Mouse (Mus musculus) embryonic fibroblast, embryonic 13.5 days (primary cell): ENCODE results near the gene Tubgcp3. TPM values are rescaled to one million over a fixed set of nuclear protein-coding genes. Genes with fewer than 3 reads are reported as not detected.
"Not testable (repeated sequence)": the region's sequence is repeated elsewhere in the genome, so short reads cannot be mapped to it uniquely, and the experiment has no call there.

Experiments
- H3K27ac ChIP-seq: 2 replicates; pipeline ENCODE4 v1.5.1; 2012; ENCODE audit warnings: low read length, control low read depth, inconsistent platforms; ENCODE audit not compliant: insufficient read depth
- H3K4me1 ChIP-seq: 2 replicates; pipeline ENCODE4 v1.6.1; 2011; ENCODE audit warnings: low read length; ENCODE audit not compliant: control insufficient read depth, insufficient read depth
- H3K4me3 ChIP-seq: 2 replicates; pipeline ENCODE4 v1.5.1; 2011; ENCODE audit warnings: mild to moderate bottlenecking, control low read depth, low read length; ENCODE audit not compliant: insufficient read depth
- CTCF ChIP-seq: IDR thresholded peaks from 2 replicates; pipeline ENCODE4 v1.5.1; 2011; ENCODE audit warnings: mild to moderate bottlenecking, control low read depth, low read length, moderate library complexity, borderline replicate concordance; ENCODE audit not compliant: insufficient read depth
- POLR2A ChIP-seq: IDR thresholded peaks from 2 replicates; pipeline ENCODE4 v1.6.1; 2011; ENCODE audit warnings: low read depth, mild to moderate bottlenecking, control low read depth, low read length, moderate library complexity
- polyA plus RNA-seq: library from polyadenylated mRNA; stranded (reverse); fragments of >200 nt; gene quantifications from 2 replicates; pipeline ENCODE4 v1.2.4, GENCODE M21; 2011; ENCODE audit warnings: low read depth; ENCODE audit not compliant: missing spikeins, insufficient read length

Tubgcp3 gene
- polyA plus RNA-seq, 1 experiment, result 35.0 TPM

GRCm38 (mm10) chr8:12608810-12609209, 63.2 kb downstream of the Tubgcp3 start:
- Histone ChIP-seq H3K4me1 (no peaks in the 10 kb centered on the region), H3K4me3 (no peak overlapping the region), H3K27ac (no peak overlapping the region)
- no peak for TF ChIP-seq POLR2A
- no peak for TF ChIP-seq CTCF

GRCm38 (mm10) chr8:12607223-12607622, 64.8 kb downstream of the Tubgcp3 start:
- Histone ChIP-seq H3K4me1 (no peaks in the 10 kb centered on the region), H3K4me3 (no peak overlapping the region), H3K27ac (no peak overlapping the region)
- TF ChIP-seq CTCF, result peak; percentile 98
- TF ChIP-seq POLR2A, result no peak

GRCm38 (mm10) chr8:12583785-12584184, 88.3 kb downstream of the Tubgcp3 start:
- no peaks in the 10 kb centered on the region for H3K4me1 ChIP-seq
- no peak for TF ChIP-seq CTCF
- no peak for TF ChIP-seq POLR2A
- H3K27ac ChIP-seq, result no peak overlapping the region
- H3K4me3 ChIP-seq, result no peak overlapping the region

- not testable (repeated sequence) for H3K27ac ChIP-seq, H3K4me1 ChIP-seq, H3K4me3 ChIP-seq
These were observed 92.6 kb downstream of the Tubgcp3 start for GRCm38 (mm10) chr8:12579339-12579999.

GRCm38 (mm10) chr8:12576739-12577138, 95.3 kb downstream of the Tubgcp3 start:
- Histone ChIP-seq H3K4me3 (no peak overlapping the region), H3K27ac (no peak overlapping the region), H3K4me1 (no peaks in the 10 kb centered on the region)
- no peak for TF ChIP-seq CTCF
- no peak for TF ChIP-seq POLR2A

GRCm38 (mm10) chr8:12576003-12576402, 96.0 kb downstream of the Tubgcp3 start:
- no peak for TF ChIP-seq POLR2A
- no peak for TF ChIP-seq CTCF
- Histone ChIP-seq H3K4me1 (no peaks in the 10 kb centered on the region), H3K27ac (no peak overlapping the region), H3K4me3 (no peak overlapping the region)

- H3K4me3 ChIP-seq, result no peak within 1 kb of the TSS
- TF ChIP-seq CTCF (no peak), POLR2A (no peak)
These were observed 99.1 kb downstream of the Tubgcp3 start, which contains the start of gene Spaca7 for GRCm38 (mm10) chr8:12572814-12573534. TSS of gene Spaca7 (plus strand) at chr8:12573029.

GRCm38 (mm10) chr8:12566509-12566908, 105.5 kb downstream of the Tubgcp3 start:
- Histone ChIP-seq H3K4me1 (no peaks in the 10 kb centered on the region), H3K27ac (no peak overlapping the region), H3K4me3 (no peak overlapping the region)
- TF ChIP-seq CTCF (no peak), POLR2A (no peak)

More at GRCm38 (mm10) chr8:12572814-12573534, 99.1 kb downstream of the Tubgcp3 start, which contains the start of gene Spaca7:
- Histone ChIP-seq H3K4me1 (no peaks in the 10 kb centered on the region), H3K27ac (no peak within 1 kb of the TSS)

GRCm38 (mm10) chr8:12565488-12565887, 106.6 kb downstream of the Tubgcp3 start:
- Histone ChIP-seq H3K27ac (no peak overlapping the region), H3K4me1 (no peaks in the 10 kb centered on the region), H3K4me3 (no peak overlapping the region)
- TF ChIP-seq CTCF (no peak), POLR2A (no peak)

GRCm38 (mm10) chr8:12564307-12564706, 107.7 kb downstream of the Tubgcp3 start:
- Histone ChIP-seq H3K4me1 (no peaks in the 10 kb centered on the region), H3K27ac (no peak overlapping the region), H3K4me3 (no peak overlapping the region)
- TF ChIP-seq POLR2A (no peak), CTCF (peak; percentile 58; the same call in 1 of the 2 replicates)

Other genes starting within 250 kb of the Tubgcp3 start
- gene Spaca7, start 99.2 kb downstream of the Tubgcp3 start, polyA plus RNA-seq, result not detected in 2 replicates
- 66.6 and 75.5 TPM in 2 replicates for gene Atp11a, start 84.8 kb upstream of the Tubgcp3 start, polyA plus RNA-seq
- gene Mcf2l, start 201.6 kb upstream of the Tubgcp3 start, polyA plus RNA-seq, result 3.0 and 6.8 TPM in 2 replicates